Mouse (Mus musculus) heart, postnatal 0 days (tissue): ENCODE data around the gene Anxa11. TPM values are rescaled to one million over a fixed set of nuclear protein-coding genes. Genes with fewer than 3 reads are reported as not detected.
A peak's percentile ranks its signal among the peaks of the same experiment; 100 is the strongest.

Source experiments
- ATAC-seq: fragments of 200-750 bp; cut with Nextera tagmentation; 2 replicates; pipeline ENCODE4 v1.8.0; 2017; ENCODE audit warnings: low read depth, moderate number of reproducible peaks, moderate library complexity; ENCODE audit not compliant: insufficient read depth
- DNase-seq: peaks from one replicate; pipeline ENCODE4 v3.0.0-alpha.2; 2016; ENCODE audit warnings: low spot score
- H3K27ac ChIP-seq: fragments of 300-500 bp; sonication (generic); 2 replicates; pipeline ENCODE4 v1.5.1; 2014; ENCODE audit warnings: low read depth, mild to moderate bottlenecking
- H3K27me3 ChIP-seq: fragments of 300-500 bp; sonication (generic); 2 replicates; pipeline ENCODE4 v1.6.1; 2014; ENCODE audit warnings: low read length, mixed read lengths; ENCODE audit not compliant: control insufficient read depth, insufficient read depth
- H3K36me3 ChIP-seq: fragments of 300-500 bp; sonication (generic); replicated peaks from 2 replicates; pipeline ENCODE4 v1.6.1; 2014; ENCODE audit warnings: low read length, mixed read lengths; ENCODE audit not compliant: control insufficient read depth, insufficient read depth
- H3K4me1 ChIP-seq: fragments of 300-500 bp; sonication (generic); 2 replicates; pipeline ENCODE4 v1.6.1; 2014; ENCODE audit warnings: antibody characterized with exemption; ENCODE audit not compliant: control insufficient read depth, insufficient read depth
- H3K4me2 ChIP-seq: fragments of 300-500 bp; sonication (generic); 2 replicates; pipeline ENCODE4 v1.6.1; 2014; ENCODE audit warnings: low read depth, mild to moderate bottlenecking, low read length, moderate library complexity
- H3K4me3 ChIP-seq: fragments of 300-500 bp; sonication (generic); 2 replicates; pipeline ENCODE4 v1.5.1; 2014; ENCODE audit warnings: low read depth, low read length
- H3K9ac ChIP-seq: fragments of 300-500 bp; sonication (generic); replicated peaks from 2 replicates; pipeline ENCODE4 v1.6.1; 2014; ENCODE audit warnings: low read depth, low read length, mixed read lengths
- H3K9me3 ChIP-seq: fragments of 300-500 bp; sonication (generic); replicated peaks from 2 replicates; pipeline ENCODE4 v1.6.1; 2016; ENCODE audit warnings: low read length; ENCODE audit not compliant: control insufficient read depth
- CTCF ChIP-seq: IDR thresholded peaks from 2 replicates; pipeline ENCODE4 v1.5.1; 2016; ENCODE audit warnings: antibody characterized with exemption, control low read depth, low read depth
- EP300 ChIP-seq: IDR thresholded peaks from 2 replicates; pipeline ENCODE4 v1.6.1; 2016; ENCODE audit warnings: antibody characterized with exemption, low read depth
- WGBS: fragments of 180-500 bp; shearing (Covaris S2); extraction: QIAGEN DNeasy Blood & Tissue Kit; methylation state at CpG from one replicate; pipeline ENCODE4 v1.1.7; 2014; 5-methylcytosine and 5-hydroxymethylcytosine counted together
- polyA plus RNA-seq: library from polyadenylated mRNA; unstranded; fragments of >200 nt; fragmentation: Nextera tagmentation; extraction: Ambion mirVana; gene quantifications from 2 replicates; pipeline ENCODE4 v1.2.1, GENCODE M21; 2015
- total RNA-seq: library from RNA; depleted of rRNA; stranded (reverse); fragments of >200 nt; gene quantifications from 2 replicates; pipeline ENCODE4 v1.2.3, GENCODE M21; 2014; ENCODE audit warnings: low replicate concordance

Anxa11 gene
- total and polyA plus RNA-seq, 2 experiments from 2014 or later = 21.1 to 36.8 TPM

- TF ChIP-seq EP300 (no peak), CTCF (no peak)
- Histone ChIP-seq H3K9ac (no peak overlapping the region), H3K27ac (no peak overlapping the region), H3K27me3 (no peaks in the 10 kb centered on the region), H3K4me3 (no peak overlapping the region), H3K4me1 (no peaks in the 10 kb centered on the region; the same call in 1 of the 2 replicates), H3K36me3 (no peaks in the 10 kb centered on the region), H3K9me3 (no peaks in the 10 kb centered on the region; the same call in 1 of the 2 replicates), H3K4me2 (no peak overlapping the region)
- DNase-seq = no peak
- no peak for ATAC-seq
- 21% methylated on average over 1 of the region's 1 CpGs for WGBS
These were observed 10.6 kb upstream of the Anxa11 start for GRCm38 (mm10) chr14:25831332-25831731.

- peak overlapping the region; percentile 28; the same call in 1 of the 2 replicates for H3K27ac ChIP-seq
- H3K36me3 ChIP-seq = no peaks in the 10 kb centered on the region
- 0 out of 2 replicates have a peak overlapping the region, but pooled peaks have one; percentile 32 for H3K4me2 ChIP-seq
- H3K4me3 ChIP-seq = no peak overlapping the region
- ATAC-seq = peak; percentile 96
- H3K9ac ChIP-seq = no peak overlapping the region
- WGBS = 5% methylated on average over 14 of the region's 14 CpGs
- no peaks in the 10 kb centered on the region; the same call in 1 of the 2 replicates for H3K9me3 ChIP-seq
- no peaks in the 10 kb centered on the region; the same call in 1 of the 2 replicates for H3K4me1 ChIP-seq
- TF ChIP-seq CTCF (peak; percentile 78), EP300 (no peak)
- no peaks in the 10 kb centered on the region for H3K27me3 ChIP-seq
- DNase-seq = peak; percentile 88
These were observed 9.7 kb upstream of the Anxa11 start for GRCm38 (mm10) chr14:25832301-25832700.

- ATAC-seq (no peak), DNase-seq (no peak)
- H3K9ac ChIP-seq = no peak overlapping the region
- no peak overlapping the region for H3K4me2 ChIP-seq
- WGBS = 36% methylated on average over 8 of the region's 8 CpGs
- TF ChIP-seq EP300 = no peak
- no peak for TF ChIP-seq CTCF
- peaks cover 14% of the 10 kb centered on the region for H3K4me1 ChIP-seq
- no peaks in the 10 kb centered on the region; the same call in 1 of the 2 replicates for H3K9me3 ChIP-seq
- H3K27ac ChIP-seq = no peak overlapping the region
- no peak overlapping the region for H3K4me3 ChIP-seq
- H3K36me3 ChIP-seq = no peaks in the 10 kb centered on the region
- H3K27me3 ChIP-seq = no peaks in the 10 kb centered on the region
These were observed 3.5 kb upstream of the Anxa11 start for GRCm38 (mm10) chr14:25838411-25838810.

- no peaks in the 10 kb centered on the region for H3K36me3 ChIP-seq
- peaks cover 14% of the 10 kb centered on the region for H3K4me1 ChIP-seq
- H3K9me3 ChIP-seq = no peaks in the 10 kb centered on the region; the same call in 1 of the 2 replicates
- TF ChIP-seq EP300 (no peak), CTCF (no peak)
- H3K4me3 ChIP-seq = no peak overlapping the region
- H3K27ac ChIP-seq = no peak overlapping the region
- no peaks in the 10 kb centered on the region for H3K27me3 ChIP-seq
- no peak for ATAC-seq
- no peak overlapping the region for H3K4me2 ChIP-seq
- DNase-seq = no peak
- H3K9ac ChIP-seq = no peak overlapping the region
- WGBS = 60% methylated on average over 7 of the region's 7 CpGs
These were observed 2.2 kb upstream of the Anxa11 start for GRCm38 (mm10) chr14:25839791-25840190.

- Histone ChIP-seq H3K9ac (no peak overlapping the region), H3K4me3 (no peak overlapping the region), H3K36me3 (no peaks in the 10 kb centered on the region), H3K27ac (no peak overlapping the region), H3K4me1 (peaks cover 14% of the 10 kb centered on the region), H3K9me3 (no peaks in the 10 kb centered on the region), H3K4me2 (no peak overlapping the region), H3K27me3 (no peaks in the 10 kb centered on the region)
- WGBS = 54% methylated on average over 7 of the region's 7 CpGs
- ATAC-seq (no peak), DNase-seq (no peak)
- no peak for TF ChIP-seq EP300
- no peak for TF ChIP-seq CTCF
These were observed 995 bp upstream of the Anxa11 start for GRCm38 (mm10) chr14:25840961-25841360.

GRCm38 (mm10) chr14:25841579-25841978, 377 bp upstream of the Anxa11 start:
- peak overlapping the region; percentile 84 for H3K4me2 ChIP-seq
- 2% methylated on average over 4 of the region's 4 CpGs for WGBS
- H3K36me3 ChIP-seq = no peaks in the 10 kb centered on the region
- H3K4me1 ChIP-seq = peaks cover 14% of the 10 kb centered on the region
- TF ChIP-seq CTCF = no peak
- TF ChIP-seq EP300 = no peak
- peak overlapping the region; percentile 77; the same call in 1 of the 2 replicates for H3K9ac ChIP-seq
- peak overlapping the region; percentile 79 for H3K4me3 ChIP-seq
- no peaks in the 10 kb centered on the region for H3K27me3 ChIP-seq
- ATAC-seq (0 out of 2 replicates have a peak, but pooled peaks have one; percentile 7), DNase-seq (no peak)
- no peak overlapping the region for H3K27ac ChIP-seq
- no peaks in the 10 kb centered on the region for H3K9me3 ChIP-seq
